Mouse (Mus musculus) bone marrow, adult 2 months (tissue): ENCODE results near the gene Sars. TPM values are rescaled to one million over a fixed set of nuclear protein-coding genes. Genes with fewer than 3 reads are reported as not detected.

Experiments used
- H3K27ac ChIP-seq: fragments of 200-500 bp; 2 replicates; pipeline ENCODE4 v1.5.1; 2012; ENCODE audit warnings: low read depth, mild to moderate bottlenecking, control low read depth, inconsistent platforms, low read length; ENCODE audit not compliant: control insufficient read depth, poor library complexity, insufficient read depth
- H3K4me1 ChIP-seq: fragments of 200-500 bp; 2 replicates; pipeline ENCODE4 v1.6.1; 2011; ENCODE audit warnings: low read length; ENCODE audit not compliant: control insufficient read depth, insufficient read depth
- H3K4me3 ChIP-seq: fragments of 200-500 bp; replicated peaks from 2 replicates; pipeline ENCODE3; 2011; ENCODE audit warnings: mild to moderate bottlenecking, low read depth, low read length, control low read depth; ENCODE audit not compliant: control insufficient read depth
- CTCF ChIP-seq: fragments of 200-500 bp; IDR thresholded peaks from 2 replicates; pipeline ENCODE4 v1.5.1; 2011; ENCODE audit warnings: low read length, control low read depth; ENCODE audit not compliant: control insufficient read depth, insufficient read depth
- POLR2A ChIP-seq: fragments of 200-500 bp; IDR thresholded peaks from 2 replicates; pipeline ENCODE4 v1.6.1; 2011; ENCODE audit warnings: low read depth, mild to moderate bottlenecking, control low read depth, low read length, borderline replicate concordance; ENCODE audit not compliant: control insufficient read depth
- WGBS: fragments of 180-500 bp; shearing (Covaris S2); methylation state at CpG from one replicate; pipeline ENCODE4 v1.1.7; 2018; 5-methylcytosine and 5-hydroxymethylcytosine counted together
- polyA plus RNA-seq: library from polyadenylated mRNA; stranded (reverse); fragments of >200 nt; gene quantifications from 2 replicates; pipeline ENCODE4 v1.2.4, GENCODE M21; 2011; ENCODE audit warnings: low replicate concordance; ENCODE audit not compliant: missing spikeins, insufficient read depth, insufficient read length

Sars gene
- polyA plus RNA-seq, 1 experiment, result 69.1 TPM

GRCm38 (mm10) chr3:108406306-108406885 is 38.6 kb downstream of the Sars start:
- Histone ChIP-seq H3K27ac (no peak overlapping the region), H3K4me3 (no peak overlapping the region), H3K4me1 (no peaks in the 10 kb centered on the region)
- TF ChIP-seq CTCF, result no peak
- TF ChIP-seq POLR2A, result no peak
- 92% methylated on average over 24 of the region's 24 CpGs for WGBS

- H3K27ac ChIP-seq, result no peak overlapping the region
Measured at GRCm38 (mm10) chr3:108405536-108406305, 39.3 kb downstream of the Sars start.

GRCm38 (mm10) chr3:108402528-108402920 is 42.5 kb downstream of the Sars start:
- H3K4me1 ChIP-seq, result no peaks in the 10 kb centered on the region
- no peak overlapping the region for H3K27ac ChIP-seq
- no peak overlapping the region for H3K4me3 ChIP-seq
- 94% methylated on average over 15 of the region's 15 CpGs for WGBS
- TF ChIP-seq POLR2A, result no peak
- no peak for TF ChIP-seq CTCF

More at GRCm38 (mm10) chr3:108405536-108406305, 39.3 kb downstream of the Sars start:
- no peak overlapping the region for H3K4me3 ChIP-seq
- WGBS, result 71% methylated on average over 14 of the region's 14 CpGs
- TF ChIP-seq CTCF (no peak), POLR2A (no peak)
- no peaks in the 10 kb centered on the region for H3K4me1 ChIP-seq

GRCm38 (mm10) chr3:108401692-108402527 is 43.1 kb downstream of the Sars start:
- TF ChIP-seq POLR2A (no peak; the same call in 1 of the 2 replicates), CTCF (peak; percentile 95)
- H3K4me3 ChIP-seq, result no peak overlapping the region
- 32% methylated on average over 22 of the region's 22 CpGs for WGBS
- H3K27ac ChIP-seq, result no peak overlapping the region
- H3K4me1 ChIP-seq, result no peaks in the 10 kb centered on the region

GRCm38 (mm10) chr3:108400442-108400841 is 44.6 kb downstream of the Sars start:
- no peak overlapping the region for H3K27ac ChIP-seq
- no peak overlapping the region for H3K4me3 ChIP-seq
- no peaks in the 10 kb centered on the region for H3K4me1 ChIP-seq
- 78% methylated on average over 5 of the region's 5 CpGs for WGBS
- no peak for TF ChIP-seq POLR2A
- no peak for TF ChIP-seq CTCF

GRCm38 (mm10) chr3:108398281-108398680 is 46.7 kb downstream of the Sars start:
- TF ChIP-seq POLR2A (no peak), CTCF (no peak)
- H3K4me3 ChIP-seq, result no peak overlapping the region
- no peaks in the 10 kb centered on the region for H3K4me1 ChIP-seq
- H3K27ac ChIP-seq, result no peak overlapping the region
- WGBS, result 88% methylated on average over 9 of the region's 9 CpGs

- TF ChIP-seq CTCF (no peak), POLR2A (no peak)
- Histone ChIP-seq H3K4me1 (peaks cover 1% of the 10 kb centered on the region; the same call in 1 of the 2 replicates), H3K27ac (no peak overlapping the region), H3K4me3 (no peak overlapping the region)
- 78% methylated on average over 15 of the region's 15 CpGs for WGBS
Measured at GRCm38 (mm10) chr3:108392793-108393192, 52.2 kb downstream of the Sars start.

GRCm38 (mm10) chr3:108392299-108392698 is 52.7 kb downstream of the Sars start:
- 68% methylated on average over 10 of the region's 10 CpGs for WGBS
- Histone ChIP-seq H3K4me3 (no peak overlapping the region), H3K4me1 (peaks cover 1% of the 10 kb centered on the region; the same call in 1 of the 2 replicates), H3K27ac (no peak overlapping the region)
- TF ChIP-seq POLR2A, result no peak
